Mouse (Mus musculus): ENCODE measurements at regions not wholly inside any gene's neighbourhood (a gene's known extent, or its start where the extent isn't known, plus 50 kb on each side); places are given as distances from the start of the nearest gene placed in this dataset.

- no peak for TF ChIP-seq CTCF (conservative IDR thresholded peaks at IDR 0.05; ENCODE audit: low read length)
- TF ChIP-seq NANOG (IDR thresholded peaks at IDR 0.05; ENCODE audit: borderline replicate concordance, low read length): no peak
- TF ChIP-seq POU5F1 (IDR thresholded peaks at IDR 0.05; ENCODE audit: borderline replicate concordance, low read length): no peak
These were observed 608.0 kb downstream of the Bcl11a start for GRCm38 (mm10) chr11:24685545-24686467.

Measured in E14TG2a.4 (cell line).